Mouse (Mus musculus) adrenal gland, postnatal 14 days (tissue): Measurements from ENCODE around the gene Flnc. TPM values are rescaled to one million over a fixed set of nuclear protein-coding genes. Genes with fewer than 3 reads are reported as not detected.
"Not testable (repeated sequence)": the region's sequence is repeated elsewhere in the genome, so short reads cannot be mapped to it uniquely, and the experiment has no call there.

ENCODE experiments used
- DNase-seq: peaks from one replicate; pipeline ENCODE4 v3.0.0; 2021; ENCODE audit warnings: mixed read lengths
- long read RNA-seq, 2 experiments: library from polyadenylated mRNA; stranded (forward); transcript quantifications; one replicate each; pipeline ENCODE4 v2.0.0; 2021
- total RNA-seq: library from RNA; stranded (reverse); gene quantifications from 2 replicates; pipeline ENCODE4 v1.2.3, GENCODE M21; 2021

Flnc gene
- 4.2 and 5.3 TPM in 2 replicates for total RNA-seq
- long read RNA-seq, experiment 1, partial matches to known transcripts, result 2 of 2 reads
- long read RNA-seq, experiment 1, other reads (novel, unspliced or antisense), result 0 of 2 reads
- long read RNA-seq, experiment 2, result 0 reads

GRCm38 (mm10) chr6:29433038-29433803, at the start of gene Flnc:
Flnc (plus strand) TSS chr6:29433256.
- peak; percentile 51 for DNase-seq

DNA sequence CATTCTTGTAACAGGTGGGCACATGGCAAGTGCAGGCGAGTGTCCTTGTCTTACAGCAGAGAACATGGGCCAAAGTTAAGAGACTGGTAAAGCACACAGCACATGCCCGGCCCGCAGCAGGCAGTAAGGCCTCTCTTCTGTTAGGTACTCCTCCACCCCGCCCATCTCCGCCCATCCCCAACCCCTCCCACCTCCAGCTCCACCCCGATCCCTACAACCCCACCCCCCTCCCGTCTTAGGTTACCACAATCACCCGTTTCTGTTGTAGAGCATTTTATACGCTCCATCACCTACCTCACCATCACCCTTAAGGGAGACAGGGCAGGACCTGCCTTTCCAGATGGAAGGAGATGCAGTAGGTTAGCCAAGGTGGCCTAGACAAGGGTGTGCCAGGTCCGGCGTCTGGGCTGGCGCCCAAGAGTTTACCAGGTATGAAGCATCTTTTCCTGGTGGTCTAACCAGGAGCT, 45.0 kb upstream of the Flnc start, which contains the start of gene Opn1sw:
Opn1sw (minus strand) TSS at position 417 of the 467 bp plus-strand sequence.
- peak; percentile 44 for DNase-seq

DNA sequence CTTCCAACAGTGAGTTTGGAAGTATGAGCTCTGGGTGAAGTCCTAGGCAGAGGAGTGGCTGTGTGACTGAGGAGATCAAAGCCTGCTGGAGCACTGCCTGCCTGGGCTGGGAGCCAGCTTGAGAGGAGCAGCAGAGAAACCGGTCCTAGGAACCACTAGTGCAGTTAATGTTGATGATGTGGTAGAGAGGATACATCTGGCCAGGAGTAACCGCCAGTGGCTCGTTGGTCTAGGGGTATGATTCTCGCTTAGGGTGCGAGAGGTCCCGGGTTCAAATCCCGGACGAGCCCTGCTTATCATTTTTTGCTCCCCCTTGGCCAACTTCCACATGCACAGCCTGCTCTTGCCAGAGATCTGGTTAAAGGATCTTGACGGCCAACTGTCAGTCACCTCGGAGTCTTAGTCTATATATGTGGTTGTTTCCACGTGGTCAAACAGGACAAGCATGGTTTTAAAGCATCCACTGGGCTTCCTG, 44.4 kb upstream of the Flnc start:
- DNase-seq, result peak; percentile 90

- no peak for DNase-seq
These were observed 43.6 kb upstream of the Flnc start for GRCm38 (mm10) chr6:29389425-29389824.

DNA sequence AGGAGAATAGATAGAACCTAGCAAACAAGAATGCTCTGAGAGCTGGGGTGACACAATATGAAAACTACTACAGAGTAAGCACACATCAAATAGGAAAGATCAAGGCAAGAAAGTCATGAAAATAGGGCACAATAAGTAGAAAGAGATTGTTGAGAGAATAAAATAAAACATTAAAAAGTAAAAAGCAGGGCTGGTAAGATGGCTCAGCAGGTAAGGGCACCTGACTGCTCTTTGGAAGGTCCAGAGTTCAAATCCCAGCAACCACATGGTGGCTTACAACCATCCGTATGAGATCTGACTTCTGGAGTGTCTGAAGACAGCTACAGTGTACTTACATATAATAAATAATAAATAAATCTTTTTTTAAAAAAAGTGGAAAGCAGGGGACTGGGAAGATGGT, 42.6 kb upstream of the Flnc start:
- not testable (repeated sequence) for DNase-seq

DNA sequence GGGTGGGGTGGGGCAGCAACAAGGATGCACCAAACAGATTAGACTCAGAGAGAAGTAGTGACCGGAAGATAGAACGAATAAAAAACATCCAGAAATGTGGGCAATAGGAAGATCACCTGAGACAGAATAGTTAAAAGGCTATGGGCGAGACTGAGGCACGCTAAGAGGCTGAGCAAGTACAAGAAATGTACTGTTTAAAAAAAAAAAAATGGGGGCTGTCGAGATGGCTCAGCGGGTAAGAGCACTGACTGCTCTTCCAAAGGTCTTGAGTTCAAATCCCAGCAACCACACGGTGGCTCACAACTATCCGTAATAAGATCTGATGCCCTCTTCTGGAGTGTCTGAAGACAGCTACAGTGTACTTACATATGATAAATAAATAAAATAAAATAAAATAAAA, 41.8 kb upstream of the Flnc start:
- not testable (repeated sequence) for DNase-seq

DNA sequence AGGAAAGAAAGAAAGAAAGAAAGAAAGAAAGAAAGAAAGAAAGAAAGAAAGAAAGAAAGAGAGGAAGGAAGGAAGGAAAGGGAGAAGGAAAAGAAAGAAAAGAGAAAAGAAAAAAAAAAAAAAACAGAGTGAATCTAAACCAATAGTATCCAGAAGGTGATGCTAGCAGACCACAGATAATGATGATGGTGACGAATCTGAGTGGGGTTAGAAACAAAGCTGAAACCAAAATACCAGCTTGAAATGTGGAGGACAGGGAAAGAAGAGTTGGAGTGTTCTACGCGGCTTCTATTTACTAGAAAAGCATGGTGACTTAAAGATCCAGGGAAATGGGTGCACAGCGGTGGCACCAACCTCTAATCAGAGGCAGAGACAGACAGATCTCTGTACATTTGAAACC, 41.3 kb upstream of the Flnc start:
- DNase-seq, result no peak

DNA sequence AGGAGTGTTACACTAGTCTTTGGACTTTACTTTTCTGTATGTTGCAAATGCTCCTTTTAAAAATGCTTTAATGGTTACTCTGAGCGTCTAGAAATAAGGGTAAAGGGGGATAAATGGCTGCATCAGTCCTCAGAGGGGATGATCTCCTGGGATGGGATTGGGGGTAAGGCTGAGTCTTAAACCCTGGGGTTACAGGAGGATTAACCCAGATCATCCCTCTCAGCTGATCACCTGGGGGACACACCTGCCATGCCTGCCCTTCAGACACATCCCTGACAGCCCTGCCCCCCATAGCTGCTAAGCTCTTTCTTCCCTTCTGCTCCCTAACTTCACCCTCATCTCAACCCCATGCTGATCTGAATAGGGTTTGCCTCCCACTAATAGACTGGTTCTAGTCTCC, 38.8 kb upstream of the Flnc start:
- no peak for DNase-seq

GRCm38 (mm10) chr6:29395910-29396713, 36.9 kb upstream of the Flnc start, which contains the start of gene Ccdc136:
Ccdc136 (plus strand) TSS chr6:29396309.
- peak; percentile 84 for DNase-seq

- DNase-seq, result peak; percentile 29
These were observed 36.1 kb upstream of the Flnc start for GRCm38 (mm10) chr6:29396714-29397540.

GRCm38 (mm10) chr6:29397575-29397974, 35.5 kb upstream of the Flnc start:
- no peak for DNase-seq

DNA sequence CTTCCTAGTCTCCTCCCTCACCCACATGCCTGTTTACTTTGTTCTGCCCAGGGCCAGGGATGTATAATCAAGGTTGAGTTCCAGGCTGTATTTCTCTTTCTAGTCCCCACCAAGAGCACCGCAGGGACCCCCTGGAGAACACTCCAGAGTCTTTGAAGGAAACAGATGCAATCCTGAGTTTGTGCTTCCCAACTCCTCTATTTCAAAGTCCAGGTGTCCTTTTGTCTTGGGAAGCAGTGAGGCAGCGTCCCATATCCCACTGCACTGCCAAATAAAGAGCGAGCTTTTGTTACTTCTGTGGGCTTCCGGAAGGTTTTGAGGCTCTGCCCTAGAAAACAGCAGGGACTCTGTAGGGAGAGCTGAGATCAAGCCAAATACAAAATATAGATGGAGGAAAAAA, 33.2 kb upstream of the Flnc start:
- DNase-seq, result no peak

DNA sequence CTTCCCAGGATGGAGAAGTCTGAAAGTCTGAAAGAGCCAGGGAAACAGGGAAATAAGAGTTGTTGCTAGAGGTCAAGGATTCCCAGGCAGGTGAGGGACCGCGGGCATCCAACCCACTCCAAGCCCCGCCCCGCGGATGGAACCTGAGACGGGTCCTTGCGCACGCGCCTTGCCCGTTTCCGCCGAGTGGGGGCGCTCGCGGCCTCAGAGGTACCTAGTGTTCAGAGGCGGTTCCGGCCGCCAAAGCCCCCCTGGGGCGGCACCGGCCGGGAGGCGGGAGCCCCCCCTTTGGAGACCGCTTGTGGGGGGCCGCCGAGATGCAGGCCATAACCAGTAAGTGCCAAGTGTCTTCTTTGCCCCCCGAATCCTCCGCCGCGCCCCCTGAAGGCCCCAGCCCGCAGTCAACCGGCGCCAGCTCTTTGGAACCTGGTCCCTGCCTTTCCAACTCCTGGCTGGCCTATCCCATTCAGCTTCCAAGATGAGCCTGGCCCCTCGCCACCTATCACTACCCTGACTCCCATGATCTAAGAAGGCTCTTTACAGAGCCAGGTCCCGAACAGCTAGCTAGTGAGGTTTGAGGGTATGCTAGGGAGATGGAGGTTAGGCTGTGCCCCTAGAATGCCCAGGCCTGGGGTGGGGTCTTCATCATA, 30.2 kb upstream of the Flnc start:
- peak; percentile 51 for DNase-seq

- DNase-seq, result no peak
These were observed 26.6 kb upstream of the Flnc start for GRCm38 (mm10) chr6:29406412-29406811.

DNA sequence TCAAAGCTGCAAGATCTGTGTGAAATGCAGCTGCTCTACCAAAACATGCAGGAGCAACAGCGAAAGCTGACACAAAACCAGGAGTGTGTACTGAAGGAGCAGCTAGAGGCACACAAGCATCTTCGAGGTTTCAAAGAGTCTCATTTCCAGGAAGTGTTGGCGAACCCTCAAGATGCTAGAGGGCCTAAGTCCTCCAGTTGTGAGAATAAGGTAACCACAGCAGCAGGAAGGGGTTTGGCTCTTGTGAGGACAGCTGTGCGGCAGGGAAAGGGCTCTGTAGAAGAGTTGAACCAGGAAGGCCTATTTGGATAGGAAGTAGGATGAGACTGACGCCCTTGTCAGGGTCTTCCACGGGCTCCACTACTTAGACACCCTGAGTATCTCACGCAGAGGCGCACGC, 17.6 kb upstream of the Flnc start:
- no peak for DNase-seq

DNA sequence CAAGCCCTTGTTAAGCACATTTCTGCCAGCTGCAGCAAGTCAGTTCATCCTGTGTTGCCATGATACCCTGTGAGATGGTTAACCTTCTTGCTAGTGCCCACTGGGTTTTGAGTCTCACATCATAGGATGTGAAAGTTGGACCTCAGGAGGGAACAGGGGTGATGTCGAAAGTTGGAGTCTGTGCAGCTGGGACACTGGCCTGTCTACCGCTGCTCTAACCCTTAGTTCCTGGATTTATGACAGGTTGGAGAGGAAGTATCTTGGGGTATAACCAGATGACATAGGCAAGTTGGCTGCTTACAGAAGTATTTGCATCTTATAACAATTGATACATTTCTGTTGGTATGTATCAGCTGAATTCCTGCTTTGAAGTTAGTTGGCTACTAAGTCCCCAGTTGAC, 12.5 kb upstream of the Flnc start:
- no peak for DNase-seq

DNA sequence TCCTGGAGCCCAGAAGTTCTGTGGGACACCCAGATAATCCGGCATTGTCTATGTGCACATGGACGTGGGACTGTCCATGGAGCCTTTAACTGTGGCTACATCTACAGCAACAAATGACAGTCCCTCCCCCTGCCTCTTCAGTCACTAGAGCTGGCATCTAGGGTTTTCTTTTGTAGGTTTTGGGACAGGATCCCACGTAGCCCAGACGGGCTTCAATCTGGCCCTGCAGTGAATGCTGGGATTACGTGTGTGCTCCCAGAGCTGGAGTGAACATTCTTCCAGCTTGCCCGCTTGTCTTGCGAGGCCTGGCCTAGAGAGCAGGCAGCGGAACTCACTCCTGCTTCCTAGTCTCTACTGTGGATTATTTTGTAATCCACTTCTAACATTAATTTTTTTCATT, 7.9 kb upstream of the Flnc start:
- no peak for DNase-seq

DNA sequence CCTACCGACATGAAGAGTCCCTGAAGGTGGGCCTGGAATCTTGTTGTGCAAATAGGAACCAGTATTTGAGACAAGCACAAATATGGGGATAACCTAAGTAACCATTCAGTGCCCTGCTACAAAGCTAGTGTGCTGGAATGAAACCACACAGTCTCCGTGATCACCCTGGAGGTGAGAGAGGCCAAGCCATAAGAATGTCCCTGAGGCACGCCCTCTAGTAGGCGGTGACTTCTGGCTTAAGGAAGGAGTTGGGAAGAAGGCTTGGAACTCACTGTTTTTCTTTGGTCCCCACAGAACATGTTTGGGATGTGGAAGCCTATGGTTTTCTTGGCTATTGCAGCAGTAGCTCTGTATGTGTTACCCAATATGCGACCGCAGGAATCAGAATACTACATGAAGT, 6.7 kb upstream of the Flnc start:
- DNase-seq, result no peak

DNA sequence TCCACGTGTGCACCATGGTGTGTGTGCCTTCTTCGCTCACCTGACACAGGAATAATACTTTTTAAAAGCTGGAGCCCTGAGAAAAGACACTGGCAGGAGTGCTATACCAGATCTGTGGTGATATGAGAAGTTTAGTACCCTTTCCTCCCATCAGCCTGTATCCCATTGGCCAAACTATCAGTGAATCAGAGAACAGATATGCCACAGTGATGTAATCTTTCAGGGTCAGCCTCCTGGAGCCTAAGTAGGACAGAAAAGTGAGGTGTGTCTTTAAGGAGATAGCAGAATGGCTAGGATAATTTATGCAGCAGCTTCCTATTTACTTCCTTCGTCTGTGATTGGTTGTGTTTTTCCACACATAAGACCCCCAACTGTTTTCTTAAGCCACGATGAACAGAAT, 4.9 kb upstream of the Flnc start:
- DNase-seq, result no peak

- DNase-seq, result no peak
These were observed 2.2 kb upstream of the Flnc start for GRCm38 (mm10) chr6:29430681-29431420.

DNA sequence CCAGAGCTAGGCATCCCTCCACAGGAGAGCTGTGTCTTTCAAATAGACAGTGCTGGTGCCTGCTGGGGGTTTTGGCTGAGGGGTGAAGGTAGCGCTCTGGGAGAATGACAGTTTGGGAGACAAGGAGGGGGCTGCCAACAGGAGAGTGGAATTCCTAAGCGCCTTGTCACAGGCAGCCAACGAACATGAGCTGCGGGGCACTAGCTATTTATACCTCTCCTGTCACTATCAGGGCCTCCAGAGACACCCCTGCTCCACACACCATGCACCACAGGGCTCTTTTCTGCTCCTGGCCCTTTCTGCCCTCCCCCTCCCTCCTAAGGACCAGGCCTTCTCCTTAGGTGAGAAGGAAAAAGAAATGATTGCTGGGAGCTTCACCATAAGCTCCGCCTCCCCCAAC, 1.6 kb upstream of the Flnc start:
- no peak for DNase-seq
